Mouse (Mus musculus): ENCODE data around the gene Onecut1. TPM values are rescaled to one million over a fixed set of nuclear protein-coding genes. Genes with fewer than 3 reads are reported as not detected.

Onecut1 gene
- polyA plus RNA-seq, 1 experiment from 2014 or later, result not detected

Other genes with a start within 250 kb of the Onecut1 start
- gene Fam214a, start 91.0 kb downstream of the Onecut1 start, polyA plus RNA-seq (2015; fragmentation: Nextera tagmentation; extraction: Ambion mirVana), result 11.5 and 12.1 TPM in 2 replicates
- gene Arpp19, start 175.7 kb downstream of the Onecut1 start, polyA plus RNA-seq (2015; fragmentation: Nextera tagmentation; extraction: Ambion mirVana), result 257 and 306 TPM in 2 replicates
- 7.1 and 8.6 TPM in 2 replicates for gene Myo5a, start 209.1 kb downstream of the Onecut1 start, polyA plus RNA-seq (2015; fragmentation: Nextera tagmentation; extraction: Ambion mirVana)

All from lung, embryonic 16.5 days (tissue).